Mouse (Mus musculus): ENCODE results near the gene Rpl26.

Gene Rpl26

GRCm38 (mm10) chr11:68901351-68902046, at the start of gene Rpl26:
Rpl26 (plus strand) TSS chr11:68901583.
- peak; percentile 98 for DNase-seq (ENCODE audit: low spot score)

- no peak for DNase-seq (ENCODE audit: low spot score)
Measured at GRCm38 (mm10) chr11:68851644-68852485, 49.5 kb upstream of the Rpl26 start.

GRCm38 (mm10) chr11:68852486-68852901, 48.9 kb upstream of the Rpl26 start:
- peak; percentile 58 for DNase-seq (ENCODE audit: low spot score)

GRCm38 (mm10) chr11:68852932-68853409, 48.4 kb upstream of the Rpl26 start:
- DNase-seq (ENCODE audit: low spot score) = peak; percentile 100

- DNase-seq (ENCODE audit: low spot score) = no peak
Measured at GRCm38 (mm10) chr11:68853611-68854401, 47.6 kb upstream of the Rpl26 start.

- no peak for DNase-seq (ENCODE audit: low spot score)
Measured at GRCm38 (mm10) chr11:68854621-68855020, 46.8 kb upstream of the Rpl26 start.

GRCm38 (mm10) chr11:68857329-68857728, 44.1 kb upstream of the Rpl26 start:
- no peak for DNase-seq (ENCODE audit: low spot score)

GRCm38 (mm10) chr11:68859943-68860593, 41.3 kb upstream of the Rpl26 start:
- no peak for DNase-seq (ENCODE audit: low spot score)

- no peak for DNase-seq (ENCODE audit: low spot score)
Measured at GRCm38 (mm10) chr11:68862260-68862659, 39.1 kb upstream of the Rpl26 start.

- no peak for DNase-seq (ENCODE audit: low spot score)
Measured at GRCm38 (mm10) chr11:68863631-68864091, 37.7 kb upstream of the Rpl26 start.

- DNase-seq (ENCODE audit: low spot score) = peak; percentile 54
Measured at GRCm38 (mm10) chr11:68864544-68865189, 36.7 kb upstream of the Rpl26 start.

- DNase-seq (ENCODE audit: low spot score) = no peak
Measured at GRCm38 (mm10) chr11:68871277-68871676, 30.1 kb upstream of the Rpl26 start.

GRCm38 (mm10) chr11:68871748-68872147, 29.6 kb upstream of the Rpl26 start, which contains the start of gene Ndel1:
Ndel1 (minus strand) TSS chr11:68871858.
- DNase-seq (ENCODE audit: low spot score) = no peak

GRCm38 (mm10) chr11:68874841-68875240, 26.5 kb upstream of the Rpl26 start:
- peak; percentile 55 for DNase-seq (ENCODE audit: low spot score)

- no peak for DNase-seq (ENCODE audit: low spot score)
Measured at GRCm38 (mm10) chr11:68878811-68879210, 22.6 kb upstream of the Rpl26 start.

GRCm38 (mm10) chr11:68882107-68882506, 19.3 kb upstream of the Rpl26 start:
- DNase-seq (ENCODE audit: low spot score) = no peak

- no peak for DNase-seq (ENCODE audit: low spot score)
Measured at GRCm38 (mm10) chr11:68883843-68884242, 17.5 kb upstream of the Rpl26 start.

- no peak for DNase-seq (ENCODE audit: low spot score)
Measured at GRCm38 (mm10) chr11:68884368-68884767, 17.0 kb upstream of the Rpl26 start.

GRCm38 (mm10) chr11:68886091-68886490, 15.3 kb upstream of the Rpl26 start:
- DNase-seq (ENCODE audit: low spot score) = no peak

- no peak for DNase-seq (ENCODE audit: low spot score)
Measured at GRCm38 (mm10) chr11:68888253-68888652, 13.1 kb upstream of the Rpl26 start, which contains the start of gene Rnf222. Rnf222 (plus strand) TSS chr11:68888553.

GRCm38 (mm10) chr11:68888653-68889052, 12.7 kb upstream of the Rpl26 start:
- no peak for DNase-seq (ENCODE audit: low spot score)

All from ovary, postnatal 14 days (tissue).